Mouse (Mus musculus): ENCODE results near the gene Eml3.
"Not testable (repeated sequence)": the region's sequence is repeated elsewhere in the genome, so short reads cannot be mapped to it uniquely, and the experiment has no call there.

Gene Eml3

GRCm38 (mm10) chr19:8950190-8950589, 20.8 kb downstream of the Eml3 start:
- DNase-seq (ENCODE audit: extremely low spot score) = no peak

GRCm38 (mm10) chr19:8952241-8952640, 22.9 kb downstream of the Eml3 start:
- DNase-seq (ENCODE audit: extremely low spot score) = no peak

GRCm38 (mm10) chr19:8953135-8954039, 24.0 kb downstream of the Eml3 start, which contains the start of gene Tut1:
Gene Tut1 (plus strand): TSS chr19:8953847.
- peak; percentile 93 for DNase-seq (ENCODE audit: extremely low spot score)

GRCm38 (mm10) chr19:8954171-8954570, 24.8 kb downstream of the Eml3 start:
- DNase-seq (ENCODE audit: extremely low spot score) = no peak

DNA sequence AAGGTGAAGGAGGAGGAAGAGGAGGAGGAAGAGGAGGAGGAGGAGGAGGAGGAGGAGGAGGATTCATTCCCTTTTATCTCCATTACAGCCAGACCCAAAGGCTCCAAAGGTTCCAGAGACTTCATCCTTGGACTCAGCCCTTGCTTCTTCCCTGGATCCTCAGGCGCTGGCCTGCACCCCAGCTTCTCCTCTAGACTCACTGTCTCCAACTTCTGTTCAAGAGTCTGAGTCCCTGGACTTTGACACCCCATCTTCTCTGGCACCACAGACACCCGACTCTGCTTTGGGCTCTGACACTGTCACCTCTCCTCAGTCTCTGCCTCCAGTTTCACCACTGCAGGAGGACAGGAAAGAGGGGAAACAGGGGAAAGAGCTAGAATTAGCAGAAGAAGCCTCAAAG, 32.9 kb downstream of the Eml3 start:
- no peak for DNase-seq (ENCODE audit: extremely low spot score)

DNA sequence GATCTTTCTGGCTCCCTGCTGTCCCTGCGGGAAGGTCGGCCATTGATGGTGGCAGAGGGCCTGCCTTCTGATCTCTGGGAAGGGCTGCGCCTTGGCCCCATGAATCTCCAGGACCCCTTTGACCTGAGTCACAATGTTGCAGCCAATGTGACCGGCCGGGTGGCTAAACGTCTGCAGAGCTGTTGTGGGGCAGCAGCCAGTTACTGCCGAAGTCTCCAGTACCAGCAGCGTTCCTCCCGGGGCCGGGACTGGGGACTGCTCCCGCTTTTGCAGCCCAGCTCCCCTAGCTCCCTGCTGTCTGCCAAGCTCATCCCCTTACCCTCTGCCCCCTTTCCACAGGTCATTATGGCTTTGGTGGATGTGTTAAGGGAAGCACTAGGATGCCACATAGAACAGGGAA, 35.7 kb downstream of the Eml3 start:
- no peak for DNase-seq (ENCODE audit: extremely low spot score)

DNA sequence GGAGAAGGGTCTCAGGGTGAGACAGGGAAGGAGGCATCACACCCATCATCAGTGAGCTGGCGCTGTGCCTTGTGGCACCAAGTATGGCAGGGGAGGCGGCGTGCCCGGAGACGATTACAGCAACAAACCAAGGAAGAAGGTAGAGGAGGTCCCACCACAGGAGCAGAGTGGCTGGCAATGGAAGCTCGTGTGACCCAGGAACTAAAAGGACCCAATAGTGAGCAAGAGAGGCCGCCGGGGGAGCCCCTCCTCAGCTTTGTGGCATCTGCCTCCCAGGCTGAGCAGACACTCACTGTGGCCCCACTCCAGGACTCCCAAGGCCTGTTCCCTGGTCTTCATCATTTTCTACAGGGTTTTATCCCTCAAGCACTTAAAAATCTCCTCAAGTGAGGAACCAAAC, 36.4 kb downstream of the Eml3 start:
- no peak for DNase-seq (ENCODE audit: extremely low spot score)

DNA sequence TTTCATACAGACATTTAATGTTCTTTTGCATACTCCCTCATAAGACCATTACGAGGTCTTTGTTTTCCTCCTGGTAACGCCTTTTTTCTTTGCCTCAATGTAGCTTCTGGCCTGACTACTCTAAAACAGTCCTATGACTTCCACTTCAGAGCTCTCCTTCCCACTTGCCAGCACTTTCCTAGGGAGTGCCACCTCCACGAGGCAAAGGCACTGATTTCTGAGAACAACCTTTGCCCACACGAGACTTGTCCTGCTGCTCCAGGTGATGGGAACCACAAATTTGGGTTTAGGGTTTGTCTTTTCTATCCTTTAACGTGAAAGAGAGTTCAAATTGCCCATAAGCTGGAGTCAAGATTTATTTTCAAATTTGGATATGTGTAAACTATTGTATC, 36.8 kb downstream of the Eml3 start:
- DNase-seq (ENCODE audit: extremely low spot score) = no peak

GRCm38 (mm10) chr19:8966590-8967372, 37.4 kb downstream of the Eml3 start, which contains the start of gene Eef1g:
Gene Eef1g (plus strand): TSS chr19:8967041.
- DNase-seq (ENCODE audit: extremely low spot score) = peak; percentile 98

DNA sequence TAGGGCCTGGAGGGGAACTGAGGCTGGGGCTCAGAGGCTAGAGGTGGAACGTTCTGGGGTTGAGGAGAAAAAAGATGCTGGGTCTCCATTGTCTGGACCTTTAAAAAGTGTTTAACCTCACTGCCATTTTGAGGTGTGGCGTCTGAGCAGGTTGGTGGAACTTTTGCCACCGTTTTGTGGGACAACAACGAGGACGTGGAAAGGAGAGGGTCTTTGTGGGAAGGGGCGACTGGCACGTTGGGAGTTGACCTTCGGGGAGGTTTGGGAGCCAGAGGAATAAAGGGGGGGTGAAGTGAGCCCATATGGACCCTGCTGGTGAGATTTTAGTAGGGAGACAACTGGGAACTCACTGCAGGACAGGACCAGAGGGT, 38.0 kb downstream of the Eml3 start:
- no peak for DNase-seq (ENCODE audit: extremely low spot score)

GRCm38 (mm10) chr19:8967893-8968292, 38.5 kb downstream of the Eml3 start:
- no peak for DNase-seq (ENCODE audit: extremely low spot score)

DNA sequence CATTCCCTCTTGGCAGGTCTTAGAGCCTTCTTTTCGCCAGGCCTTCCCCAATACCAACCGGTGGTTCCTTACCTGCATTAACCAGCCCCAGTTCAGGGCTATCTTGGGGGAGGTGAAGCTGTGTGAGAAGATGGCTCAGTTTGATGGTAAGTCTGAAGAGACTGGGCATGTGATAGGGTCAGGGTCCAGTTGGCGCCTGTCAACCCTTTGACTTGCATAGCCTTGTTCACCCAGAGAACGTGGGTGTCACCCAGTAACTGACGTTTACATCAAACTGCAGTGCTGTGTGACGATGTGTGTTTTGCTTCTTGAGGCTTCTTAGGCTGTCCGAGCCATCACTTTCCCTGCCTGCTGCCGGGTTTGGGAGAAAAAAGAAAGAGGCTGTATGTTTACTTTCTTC, 43.1 kb downstream of the Eml3 start:
- not testable (repeated sequence) for DNase-seq (ENCODE audit: extremely low spot score)

GRCm38 (mm10) chr19:8974638-8975037, 45.3 kb downstream of the Eml3 start:
- DNase-seq (ENCODE audit: extremely low spot score) = no peak

DNA sequence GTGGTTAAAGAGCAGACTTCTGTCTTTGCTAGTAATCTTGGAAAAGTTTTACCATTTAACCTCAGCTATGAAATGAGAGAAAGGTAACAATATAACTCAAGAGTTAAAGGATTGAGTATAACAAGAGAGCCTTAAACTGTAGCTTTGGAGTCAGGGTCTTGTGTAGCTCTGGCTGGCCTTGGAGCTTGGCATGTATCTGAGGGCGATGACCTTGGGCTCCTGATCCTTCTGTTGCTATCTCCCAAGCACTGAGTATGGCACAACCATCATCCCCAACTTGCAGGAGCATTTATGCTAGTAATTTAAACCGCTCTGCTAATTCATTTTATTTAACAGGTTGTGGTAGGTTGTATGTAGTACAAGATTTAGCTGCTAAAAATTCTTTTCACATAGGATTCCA, 46.1 kb downstream of the Eml3 start:
- DNase-seq (ENCODE audit: extremely low spot score) = no peak

DNA sequence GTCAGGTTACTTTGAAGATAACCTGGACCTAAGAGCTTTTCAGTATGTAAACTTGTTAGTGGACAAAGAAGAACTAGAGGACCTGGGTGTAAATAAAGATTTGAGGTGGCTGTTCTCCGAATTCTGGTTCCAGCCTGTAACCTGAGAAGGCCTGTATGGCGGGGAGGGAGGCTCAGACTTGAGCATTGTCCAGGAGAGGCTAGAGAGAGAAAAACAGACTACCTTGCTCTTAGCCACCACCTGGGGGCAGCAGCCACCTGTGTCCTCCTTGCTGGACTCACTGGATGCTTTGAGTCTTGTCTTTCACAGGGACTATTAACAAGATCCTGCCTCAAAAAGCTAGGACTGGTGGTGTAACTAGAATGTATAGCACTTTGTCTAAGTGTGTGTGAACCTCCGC, 47.2 kb downstream of the Eml3 start:
- DNase-seq (ENCODE audit: extremely low spot score) = no peak

GRCm38 (mm10) chr19:8980771-8981170, 51.4 kb downstream of the Eml3 start:
- DNase-seq (ENCODE audit: extremely low spot score) = no peak

GRCm38 (mm10) chr19:8981450-8982168, 52.3 kb downstream of the Eml3 start:
- no peak for DNase-seq (ENCODE audit: extremely low spot score)

DNA sequence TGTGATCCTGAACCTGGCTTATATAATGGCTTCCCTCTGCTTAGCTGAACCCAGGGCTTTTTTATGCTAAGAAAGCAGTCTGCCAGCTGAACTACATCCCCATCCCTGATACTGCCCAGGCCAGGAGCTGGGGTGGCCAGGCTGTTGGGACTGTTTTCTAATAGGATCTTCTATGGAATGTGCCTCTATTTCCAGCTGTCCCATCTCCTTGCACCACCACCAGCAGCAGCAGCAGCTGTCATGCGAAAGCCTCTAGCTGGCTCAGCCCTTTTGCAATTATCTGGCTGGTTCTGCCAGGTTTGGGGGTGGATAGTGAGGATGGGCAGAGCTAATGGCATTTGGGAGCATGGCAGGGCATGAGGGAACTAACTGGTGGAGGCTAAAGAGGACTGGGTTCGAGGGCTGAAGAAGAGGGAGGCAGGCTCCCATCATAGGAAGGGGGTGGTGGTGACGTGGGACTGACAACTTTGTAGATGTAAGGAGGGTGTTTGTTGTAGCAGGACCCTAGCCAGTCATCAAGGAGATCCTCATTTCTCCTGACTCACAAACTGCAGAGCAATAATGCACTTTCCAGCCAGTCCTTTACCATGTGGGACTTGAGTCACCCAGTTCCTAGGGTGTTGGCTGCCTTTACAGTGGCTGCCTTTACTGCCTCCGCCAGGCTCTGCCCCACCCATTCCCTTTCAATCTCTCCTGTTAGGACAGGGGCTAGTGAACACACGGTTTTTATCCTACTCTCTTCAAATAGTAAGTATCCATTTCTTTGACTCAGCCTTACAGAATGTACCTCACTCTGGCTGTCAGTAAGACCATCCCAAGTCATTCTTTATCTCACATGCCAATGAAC, 53.2 kb downstream of the Eml3 start:
- DNase-seq (ENCODE audit: extremely low spot score) = no peak

DNA sequence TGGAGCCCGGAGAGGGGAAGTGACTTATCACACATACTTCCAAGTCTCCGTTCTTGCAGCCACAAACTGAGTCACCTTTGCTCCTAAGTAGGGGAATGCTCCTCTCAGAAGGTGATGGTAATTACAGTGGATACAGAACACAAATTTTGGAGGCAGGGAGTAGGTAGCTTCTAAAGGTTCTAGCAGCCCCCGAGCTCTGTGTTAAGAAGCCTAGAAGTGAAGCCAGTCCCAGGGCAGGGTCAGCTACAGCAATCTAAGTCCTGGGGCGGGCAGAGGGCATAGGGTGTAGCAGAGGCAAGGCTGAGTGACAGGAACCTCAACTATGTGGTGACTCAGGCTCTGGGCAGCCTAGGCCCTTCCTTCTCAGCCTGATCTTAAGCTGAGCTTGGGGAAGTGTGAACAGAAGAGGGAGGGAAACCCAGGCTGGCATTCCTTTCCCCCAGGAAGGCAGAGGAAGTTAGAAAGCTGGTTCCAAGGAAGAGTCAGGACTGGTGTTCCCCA, 53.8 kb downstream of the Eml3 start:
- DNase-seq (ENCODE audit: extremely low spot score) = no peak

- DNase-seq (ENCODE audit: extremely low spot score) = peak; percentile 74
These were observed 55.0 kb downstream of the Eml3 start for GRCm38 (mm10) chr19:8984255-8984868.

- DNase-seq (ENCODE audit: extremely low spot score) = no peak
These were observed 56.5 kb downstream of the Eml3 start for GRCm38 (mm10) chr19:8985891-8986290.
